Mouse (Mus musculus): Measurements from ENCODE around the gene Ppp1r27.

DNA sequence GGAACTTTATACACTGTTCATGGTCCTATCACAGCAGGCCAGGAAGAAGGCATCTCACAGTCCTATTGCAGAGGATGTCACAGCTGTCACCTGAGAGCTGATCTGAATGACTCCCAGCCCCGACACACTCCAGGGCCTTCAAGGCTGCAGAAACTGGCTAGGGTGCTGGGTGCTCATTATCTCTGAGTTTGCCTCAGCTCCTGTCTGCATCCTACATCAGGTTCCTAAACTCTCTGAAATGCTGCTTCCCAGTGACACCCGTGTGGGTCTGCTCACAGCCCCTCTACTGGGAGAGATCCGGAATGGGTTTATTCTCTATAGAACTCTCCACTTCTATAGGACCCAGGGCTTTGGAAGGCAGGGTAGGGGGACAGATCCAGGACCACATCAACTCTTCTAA, 2.7 kb downstream of the Ppp1r27 start:
- TF ChIP-seq HCFC1 (IDR thresholded peaks at IDR 0.05; ENCODE audit: borderline replicate concordance, insufficient read depth, low read length) (no peak), MAFK (IDR thresholded peaks at IDR 0.05; ENCODE audit: insufficient read depth, low read depth, low read length) (no peak), ZC3H11A (IDR thresholded peaks at IDR 0.05; ENCODE audit: borderline replicate concordance, low read depth, low read length) (no peak), CHD2 (IDR thresholded peaks at IDR 0.05; ENCODE audit: low read depth, low read length) (no peak), ZNF384 (IDR thresholded peaks at IDR 0.05; ENCODE audit: low read depth, low read length) (no peak)
